Mouse (Mus musculus): ENCODE results near the gene Gm28305. TPM values are rescaled to one million over a fixed set of nuclear protein-coding genes. Genes with fewer than 3 reads are reported as not detected.

Gene Gm28305
- polyA plus RNA-seq, 1 experiment from 2014 or later, result not detected

- H3K4me3 ChIP-seq, result no peak overlapping the region
- no peaks in the 10 kb centered on the region for H3K4me1 ChIP-seq
- 73% methylated on average over 2 of the region's 2 CpGs for WGBS
- no peaks in the 10 kb centered on the region for H3K9me3 ChIP-seq (replicated peaks)
- no peaks in the 10 kb centered on the region for H3K36me3 ChIP-seq
- no peak for DNase-seq (ENCODE audit: low spot score)
- H3K27ac ChIP-seq, result no peak overlapping the region
- H3K27me3 ChIP-seq (ENCODE audit: low read depth, poor library complexity, severe bottlenecking), result no peaks in the 10 kb centered on the region
Observed at GRCm38 (mm10) chr9:104108571-104109143, 68.2 kb downstream of the Gm28305 start.

- no peaks in the 10 kb centered on the region for H3K36me3 ChIP-seq
- 96% methylated on average over 5 of the region's 5 CpGs for WGBS
- H3K9me3 ChIP-seq (replicated peaks), result no peaks in the 10 kb centered on the region
- no peak for DNase-seq (ENCODE audit: low spot score)
- H3K27me3 ChIP-seq (ENCODE audit: low read depth, poor library complexity, severe bottlenecking), result no peaks in the 10 kb centered on the region
- no peak overlapping the region for H3K4me3 ChIP-seq
- H3K4me1 ChIP-seq, result no peaks in the 10 kb centered on the region
- no peak overlapping the region for H3K27ac ChIP-seq
Observed at GRCm38 (mm10) chr9:104109151-104109550, 68.7 kb downstream of the Gm28305 start.

GRCm38 (mm10) chr9:104123101-104123500, 82.6 kb downstream of the Gm28305 start:
- no peak for DNase-seq (ENCODE audit: low spot score)
- no peaks in the 10 kb centered on the region for H3K36me3 ChIP-seq
- H3K27me3 ChIP-seq (ENCODE audit: low read depth, poor library complexity, severe bottlenecking), result no peaks in the 10 kb centered on the region
- H3K4me1 ChIP-seq, result peaks cover 18% of the 10 kb centered on the region
- H3K27ac ChIP-seq, result no peak overlapping the region
- 70% methylated on average over 5 of the region's 5 CpGs for WGBS
- H3K9me3 ChIP-seq (replicated peaks), result no peaks in the 10 kb centered on the region
- H3K4me3 ChIP-seq, result no peak overlapping the region

GRCm38 (mm10) chr9:104123622-104124021, 83.2 kb downstream of the Gm28305 start:
- H3K9me3 ChIP-seq (replicated peaks), result no peaks in the 10 kb centered on the region
- H3K4me1 ChIP-seq, result peaks cover 14% of the 10 kb centered on the region
- no peak for DNase-seq (ENCODE audit: low spot score)
- H3K4me3 ChIP-seq, result no peak overlapping the region
- H3K27me3 ChIP-seq (ENCODE audit: low read depth, poor library complexity, severe bottlenecking), result no peaks in the 10 kb centered on the region
- 47% methylated on average over 5 of the region's 5 CpGs for WGBS
- no peaks in the 10 kb centered on the region for H3K36me3 ChIP-seq
- no peak overlapping the region for H3K27ac ChIP-seq

Other genes with a start within 250 kb of the Gm28305 start
- 3.8 and 3.9 TPM in 2 replicates for gene Nphp3, start 38.1 kb upstream of the Gm28305 start, polyA plus RNA-seq (2016; fragmentation: Nextera tagmentation; extraction: Ambion mirVana)
- 42.3 and 51.4 TPM in 2 replicates for gene Uba5, start 22.5 kb downstream of the Gm28305 start, polyA plus RNA-seq (2016; fragmentation: Nextera tagmentation; extraction: Ambion mirVana)
- gene Acad11, start 22.7 kb downstream of the Gm28305 start, polyA plus RNA-seq (2016; fragmentation: Nextera tagmentation; extraction: Ambion mirVana), result 9.2 and 10.9 TPM in 2 replicates
- 0.34 and 0.54 TPM in 2 replicates for gene Ackr4, start 86.3 kb downstream of the Gm28305 start, polyA plus RNA-seq (2016; fragmentation: Nextera tagmentation; extraction: Ambion mirVana)
- gene Dnajc13, start 222.3 kb downstream of the Gm28305 start, polyA plus RNA-seq (2016; fragmentation: Nextera tagmentation; extraction: Ambion mirVana), result 17.9 and 21.8 TPM in 2 replicates